Mouse (Mus musculus) hindbrain, embryonic 11.5 days (tissue): ENCODE data around the gene Olfr733. TPM values are rescaled to one million over a fixed set of nuclear protein-coding genes. Genes with fewer than 3 reads are reported as not detected.

Experiments
- ATAC-seq: fragments of 200-750 bp; cut with Nextera tagmentation; 2 replicates; pipeline ENCODE4 v1.8.0; 2017; ENCODE audit warnings: mild to moderate bottlenecking, moderate TSS enrichment, moderate library complexity; ENCODE audit not compliant: low FRiP score
- DNase-seq: peaks from one replicate; pipeline ENCODE4 v3.0.0-alpha.2; 2015; ENCODE audit warnings: low spot score
- H3K27ac ChIP-seq: fragments of 300-500 bp; sonication (generic); 2 replicates; pipeline ENCODE4 v1.5.1; 2014; ENCODE audit warnings: mild to moderate bottlenecking, low read depth, low read length
- H3K27me3 ChIP-seq: fragments of 300-500 bp; sonication (generic); 2 replicates; pipeline ENCODE4 v1.6.1; 2014; ENCODE audit warnings: mild to moderate bottlenecking, low read length, moderate library complexity, mixed read lengths; ENCODE audit not compliant: control insufficient read depth, insufficient read depth
- H3K36me3 ChIP-seq: fragments of 300-500 bp; sonication (generic); 2 replicates; pipeline ENCODE4 v1.6.1; 2014; ENCODE audit warnings: mild to moderate bottlenecking, low read length, moderate library complexity, mixed read lengths; ENCODE audit not compliant: control insufficient read depth, insufficient read depth
- H3K4me1 ChIP-seq: fragments of 300-500 bp; sonication (generic); replicated peaks from 2 replicates; pipeline ENCODE4 v1.6.1; 2014; ENCODE audit warnings: low read length, mixed read lengths; ENCODE audit not compliant: control insufficient read depth, insufficient read depth
- H3K4me2 ChIP-seq: fragments of 300-500 bp; sonication (generic); replicated peaks from 2 replicates; pipeline ENCODE4 v1.6.1; 2014; ENCODE audit warnings: mild to moderate bottlenecking, low read depth, low read length
- H3K4me3 ChIP-seq: fragments of 300-500 bp; sonication (generic); 2 replicates; pipeline ENCODE4 v1.5.1; 2014; ENCODE audit warnings: low read depth, low read length
- H3K9ac ChIP-seq: fragments of 300-500 bp; sonication (generic); 2 replicates; pipeline ENCODE4 v1.6.1; 2014; ENCODE audit warnings: low read depth, low read length
- H3K9me3 ChIP-seq: fragments of 300-500 bp; sonication (generic); 2 replicates; pipeline ENCODE4 v1.6.1; 2016; ENCODE audit warnings: low read length; ENCODE audit not compliant: control insufficient read depth
- WGBS: fragments of 180-500 bp; shearing (Covaris S2); extraction: QIAGEN DNeasy Blood & Tissue Kit; methylation state at CpG from one replicate; pipeline ENCODE4 v1.1.7; 2014; 5-methylcytosine and 5-hydroxymethylcytosine counted together
- polyA plus RNA-seq: library from polyadenylated mRNA; unstranded; fragments of >200 nt; fragmentation: Nextera tagmentation; extraction: Ambion mirVana; gene quantifications from 2 replicates; pipeline ENCODE4 v1.2.1, GENCODE M21; 2014

The Olfr733 gene
- polyA plus RNA-seq = not detected in 2 replicates

DNA sequence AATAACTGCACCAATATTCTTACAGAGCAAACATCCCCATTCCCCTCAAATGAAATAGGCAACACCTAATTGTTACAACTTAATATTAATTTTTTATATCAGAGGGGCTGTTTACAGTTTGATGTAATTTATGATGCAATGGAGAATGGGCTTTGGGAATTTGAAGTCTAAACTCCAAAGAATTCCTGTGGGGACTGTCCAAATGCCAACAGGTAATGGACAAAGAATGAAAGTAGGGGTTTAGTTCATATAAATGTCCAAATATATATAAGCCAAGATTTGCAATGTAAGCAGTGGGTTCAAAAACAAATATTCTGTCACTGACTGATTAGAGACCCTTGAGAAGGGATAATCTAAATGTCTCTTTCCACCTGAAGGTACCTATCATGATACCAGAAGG, at the start of gene Olfr733:
TSS of gene Olfr733 (minus strand) at position 101 of the 400 bp plus-strand sequence.
- no peak for ATAC-seq
- H3K4me1 ChIP-seq = no peaks in the 10 kb centered on the region
- H3K9ac ChIP-seq = no peak within 1 kb of the TSS
- H3K27me3 ChIP-seq = no peaks in the 10 kb centered on the region
- H3K9me3 ChIP-seq = no peaks in the 10 kb centered on the region
- H3K4me2 ChIP-seq = no peak within 1 kb of the TSS
- H3K36me3 ChIP-seq = no peaks in the 10 kb centered on the region
- DNase-seq = no peak
- H3K4me3 ChIP-seq = no peak within 1 kb of the TSS
- no peak within 1 kb of the TSS for H3K27ac ChIP-seq

DNA sequence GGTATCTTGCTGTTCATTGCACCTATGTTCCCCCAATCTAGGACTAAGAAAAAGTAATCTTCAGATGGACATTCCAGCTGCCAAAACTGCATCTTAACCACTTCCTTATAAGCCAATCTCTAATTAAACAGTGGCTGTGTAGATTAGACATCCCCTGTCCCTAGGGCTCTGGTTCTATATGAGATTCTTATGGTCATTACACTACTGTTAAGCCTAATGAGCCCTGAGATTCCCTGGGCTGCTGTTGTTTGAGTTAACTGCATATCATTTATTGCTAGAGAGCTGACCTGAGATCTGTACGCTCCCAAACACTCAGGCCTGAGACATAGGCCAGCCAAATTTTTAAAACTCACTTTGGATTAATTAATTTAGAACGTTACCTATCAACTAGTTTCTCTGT, 47.5 kb upstream of the Olfr733 start, which contains the start of gene Olfr735:
TSS of gene Olfr735 (minus strand) at position 77 of the 400 bp plus-strand sequence.
- Histone ChIP-seq H3K4me3 (no peak within 1 kb of the TSS), H3K9me3 (no peaks in the 10 kb centered on the region), H3K27ac (no peak within 1 kb of the TSS), H3K36me3 (no peaks in the 10 kb centered on the region), H3K9ac (no peak within 1 kb of the TSS), H3K4me1 (no peaks in the 10 kb centered on the region), H3K27me3 (no peaks in the 10 kb centered on the region), H3K4me2 (no peak within 1 kb of the TSS)
- WGBS = 85% methylated on average over 2 of the region's 2 CpGs
- no peak for DNase-seq
- no peak for ATAC-seq

DNA sequence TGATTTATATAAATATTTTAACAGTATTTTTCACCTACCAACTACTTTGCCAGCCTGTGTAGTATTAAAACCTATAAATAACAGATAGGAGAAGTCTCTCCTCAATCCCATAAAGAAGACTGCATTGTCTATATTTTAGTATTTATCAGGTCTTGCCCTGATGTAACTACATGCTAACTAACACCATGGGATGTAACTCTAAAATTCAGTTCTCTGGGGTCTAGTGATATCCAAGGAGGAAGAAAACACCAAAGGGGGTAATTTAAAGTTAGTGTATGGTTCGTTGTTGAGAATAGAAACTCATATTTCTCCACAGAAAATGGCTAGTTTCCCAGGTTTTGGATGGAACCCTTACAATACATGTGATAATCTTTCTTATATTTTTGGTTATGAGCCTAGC, 25.3 kb upstream of the Olfr733 start, which contains the start of gene Olfr734:
TSS of gene Olfr734 (minus strand) at position 101 of the 400 bp plus-strand sequence.
- DNase-seq (no peak), ATAC-seq (no peak)
- Histone ChIP-seq H3K9me3 (no peaks in the 10 kb centered on the region), H3K36me3 (no peaks in the 10 kb centered on the region), H3K9ac (no peak within 1 kb of the TSS), H3K4me2 (no peak within 1 kb of the TSS), H3K4me3 (no peak within 1 kb of the TSS), H3K4me1 (no peaks in the 10 kb centered on the region), H3K27ac (no peak within 1 kb of the TSS), H3K27me3 (no peaks in the 10 kb centered on the region)
- 78% methylated on average over 1 of the region's 1 CpGs for WGBS

DNA sequence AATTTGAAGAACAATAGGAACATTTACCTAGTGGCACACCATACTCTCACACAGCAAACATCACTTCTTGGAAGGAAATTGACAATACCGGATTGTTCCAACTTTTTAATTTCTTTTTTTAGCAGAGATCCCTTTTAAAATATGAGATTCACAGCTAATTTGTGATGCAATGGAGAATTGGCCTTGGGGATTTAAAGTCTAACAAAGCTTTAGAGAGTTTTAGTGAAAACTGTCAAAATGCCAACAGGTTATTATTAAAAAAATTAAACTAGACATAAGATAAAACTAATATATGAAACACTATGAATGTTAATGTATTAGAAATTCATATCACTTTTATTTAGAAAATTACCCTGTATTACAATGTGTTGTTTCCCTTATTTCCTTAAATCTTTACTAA, 17.2 kb downstream of the Olfr733 start, which contains the start of gene Olfr732:
TSS of gene Olfr732 (minus strand) at position 101 of the 400 bp plus-strand sequence.
- H3K27me3 ChIP-seq = no peaks in the 10 kb centered on the region

More for the DNA sequence above, 17.2 kb downstream of the Olfr733 start, which contains the start of gene Olfr732:
- H3K36me3 ChIP-seq = no peaks in the 10 kb centered on the region
- H3K27ac ChIP-seq = no peak within 1 kb of the TSS
- H3K4me1 ChIP-seq = no peaks in the 10 kb centered on the region
- no peak within 1 kb of the TSS for H3K4me2 ChIP-seq
- WGBS = 98% methylated on average over 1 of the region's 1 CpGs
- H3K9me3 ChIP-seq = no peaks in the 10 kb centered on the region
- H3K4me3 ChIP-seq = no peak within 1 kb of the TSS
- no peak for ATAC-seq
- H3K9ac ChIP-seq = no peak within 1 kb of the TSS
- no peak for DNase-seq

Other genes with a start within 250 kb of the Olfr733 start
- not detected in 2 replicates for gene Olfr726, start 210.6 kb downstream of the Olfr733 start, polyA plus RNA-seq
- not detected in 2 replicates for gene Olfr727, start 178.3 kb downstream of the Olfr733 start, polyA plus RNA-seq
- not detected in 2 replicates for gene Olfr728, start 158.8 kb downstream of the Olfr733 start, polyA plus RNA-seq
- 0.03 TPM in 1 of 2 replicates, not detected in the other for gene Olfr729, start 148.6 kb downstream of the Olfr733 start, polyA plus RNA-seq
- gene Olfr730, start 113.3 kb downstream of the Olfr733 start, polyA plus RNA-seq = not detected in 2 replicates
- gene Olfr731, start 59.7 kb downstream of the Olfr733 start, polyA plus RNA-seq = not detected in 2 replicates
- gene Olfr732, start 17.3 kb downstream of the Olfr733 start, polyA plus RNA-seq = not detected in 2 replicates
- not detected in 2 replicates for gene Olfr734, start 25.2 kb upstream of the Olfr733 start, polyA plus RNA-seq
- not detected in 2 replicates for gene Olfr735, start 47.4 kb upstream of the Olfr733 start, polyA plus RNA-seq
- gene Tlr11, start 56.4 kb upstream of the Olfr733 start, polyA plus RNA-seq = not detected in 2 replicates
- not detected in 2 replicates for gene Olfr736, start 79.6 kb upstream of the Olfr733 start, polyA plus RNA-seq
- gene Olfr738, start 106.0 kb upstream of the Olfr733 start, polyA plus RNA-seq = not detected in 2 replicates
- gene Olfr739, start 117.1 kb upstream of the Olfr733 start, polyA plus RNA-seq = not detected in 2 replicates
- not detected in 2 replicates for gene Olfr740, start 144.0 kb upstream of the Olfr733 start, polyA plus RNA-seq
- not detected in 2 replicates for gene Olfr741, start 171.2 kb upstream of the Olfr733 start, polyA plus RNA-seq
- gene Olfr742, start 202.1 kb upstream of the Olfr733 start, polyA plus RNA-seq = not detected in 2 replicates
- gene Olfr743, start 220.3 kb upstream of the Olfr733 start, polyA plus RNA-seq = not detected in 2 replicates